ENCODE assay signal across 10 mouse cellular contexts in the genomic region with DNA sequence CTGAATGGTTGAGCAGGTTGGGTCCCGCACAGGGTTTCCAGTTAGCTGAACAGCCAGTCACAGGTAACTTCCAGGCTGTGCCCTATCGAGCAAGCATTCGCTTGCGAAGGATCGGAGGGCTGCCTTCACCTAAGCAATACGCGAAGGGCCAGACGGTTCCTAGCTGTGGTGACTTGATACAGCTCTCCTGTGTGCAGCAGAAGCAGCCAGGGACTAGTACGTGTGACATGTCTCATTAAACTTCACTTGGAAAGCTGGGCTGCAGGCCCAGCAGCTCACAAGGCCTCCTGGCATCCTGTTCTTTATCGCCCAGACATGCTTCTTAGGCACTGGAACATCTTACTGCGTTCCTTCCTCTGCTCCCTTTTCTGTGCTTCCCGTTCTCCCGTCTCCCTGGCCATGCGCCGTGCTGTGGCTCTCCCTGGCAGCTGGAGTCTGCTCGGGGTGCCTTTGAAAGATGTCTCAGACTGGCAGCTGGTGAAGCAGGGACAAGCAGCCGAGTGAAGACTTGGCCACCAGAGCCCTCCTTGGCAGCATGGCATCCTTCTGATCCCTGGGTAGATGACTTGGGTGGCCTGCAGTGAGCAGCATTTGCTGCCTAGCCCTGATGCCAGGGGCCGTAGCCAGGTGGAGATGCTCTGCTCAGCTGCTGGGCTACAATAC. TPM values are rescaled to one million over a fixed set of nuclear protein-coding genes. Genes with fewer than 3 reads are reported as not detected.
A peak's percentile ranks its signal among the peaks of the same experiment; 100 is the strongest.
DNase-seq lines count a peak whose midpoint lies in the region; ATAC-seq and TF ChIP-seq lines count a peak whose summit lies in the region.
"Had no signal": no experiment of that assay in that cellular context is flagged by ENCODE, and none has a peak within 500 bp of the region (broad histone marks: within the 10 kb centered on the region; RNA-seq: fewer than 3 reads in every experiment).

No protein-coding gene starts in this region.

- H3K4me1 ChIP-seq in heart, embryonic 10.5 days: peaks cover 70% of the 10 kb centered on the region
- H3K4me1 ChIP-seq in midbrain, embryonic 10.5 days: peaks cover 54% of the 10 kb centered on the region
- peaks cover 20% of the 10 kb centered on the region for H3K4me1 ChIP-seq in midbrain, embryonic 11.5 days (ENCODE audit: control insufficient read depth, insufficient read depth, low read length)
- H3K4me1 ChIP-seq in hindbrain, embryonic 12.5 days: peaks cover 27% of the 10 kb centered on the region
- H3K4me1 ChIP-seq in small intestine, adult 2 months (ENCODE audit: control insufficient read depth, insufficient read depth, insufficient read length, low read length): peaks cover 8% of the 10 kb centered on the region

- WGBS in heart, embryonic 10.5 days: 74% methylated on average over 18 of the region's 18 CpGs
- 88% methylated on average over 18 of the region's 18 CpGs for WGBS in midbrain, embryonic 10.5 days
- 89% methylated on average over 18 of the region's 18 CpGs for WGBS in midbrain, embryonic 11.5 days
- 81% methylated on average over 18 of the region's 18 CpGs for WGBS in hindbrain, embryonic 12.5 days
- 68% methylated on average over 18 of the region's 18 CpGs for WGBS in small intestine, adult 2 months

- intact Hi-C loops in heart, postnatal 10 days (cut with DNase I): no loop called here
- intact Hi-C loops in gastrocnemius, postnatal 36 days (cut with DNase I): no loop called here
- intact Hi-C loops in heart, postnatal 14 days (cut with DNase I): no loop called here

- no peak for ATAC-seq in midbrain, embryonic 11.5 days (ENCODE audit: low FRiP score)
- no peak for ATAC-seq in hindbrain, embryonic 12.5 days (ENCODE audit: low FRiP score)

- H3K9ac ChIP-seq in midbrain, embryonic 11.5 days (ENCODE audit: low read length): no peak overlapping the region
- H3K9ac ChIP-seq in hindbrain, embryonic 12.5 days: no peak overlapping the region

- no peak for DNase-seq in heart, embryonic 10.5 days (ENCODE audit: low spot score)
- no peak for DNase-seq in heart, postnatal 10 days
- DNase-seq in midbrain, embryonic 10.5 days (ENCODE audit: low spot score): no peak
- DNase-seq in midbrain, embryonic 11.5 days (ENCODE audit: low spot score, missing footprints): no peak
- DNase-seq in gastrocnemius, postnatal 36 days: no peak
- no peak for DNase-seq in heart, postnatal 14 days

- peaks cover 2% of the 10 kb centered on the region; the same call in 1 of the 2 replicates for H3K36me3 ChIP-seq in heart, embryonic 10.5 days
- H3K36me3 ChIP-seq in midbrain, embryonic 10.5 days: peaks cover 79% of the 10 kb centered on the region
- no peaks in the 10 kb centered on the region for H3K36me3 ChIP-seq in midbrain, embryonic 11.5 days (ENCODE audit: control insufficient read depth, insufficient read depth, low read length)
- peaks cover 8% of the 10 kb centered on the region; the same call in 1 of the 2 replicates for H3K36me3 ChIP-seq in hindbrain, embryonic 12.5 days
- no peaks in the 10 kb centered on the region for H3K36me3 ChIP-seq in small intestine, adult 2 months (ENCODE audit: control insufficient read depth, insufficient read depth, low read length)

- H3K27me3 ChIP-seq in heart, embryonic 10.5 days (ENCODE audit: insufficient read depth, poor library complexity, severe bottlenecking): peaks cover 24% of the 10 kb centered on the region; the same call in 1 of the 2 replicates
- no peaks in the 10 kb centered on the region for H3K27me3 ChIP-seq in midbrain, embryonic 10.5 days (ENCODE audit: low read depth, poor library complexity, severe bottlenecking)
- no peaks in the 10 kb centered on the region for H3K27me3 ChIP-seq in midbrain, embryonic 11.5 days (ENCODE audit: control insufficient read depth, insufficient read depth, low read length)
- no peaks in the 10 kb centered on the region for H3K27me3 ChIP-seq in hindbrain, embryonic 12.5 days
- H3K27me3 ChIP-seq in small intestine, adult 2 months (ENCODE audit: control insufficient read depth, insufficient read depth, low read length): no peaks in the 10 kb centered on the region

- TF ChIP-seq POLR2A in small intestine, adult 2 months (IDR thresholded peaks at IDR 0.05; ENCODE audit: low read depth, low read length): no peak

- H3K4me2 ChIP-seq in midbrain, embryonic 11.5 days: no peak overlapping the region
- H3K4me2 ChIP-seq in hindbrain, embryonic 12.5 days (replicated peaks): no peak overlapping the region

- no peak for TF ChIP-seq CTCF in small intestine, adult 2 months (IDR thresholded peaks at IDR 0.05; ENCODE audit: extremely low read depth, insufficient read length, insufficient replicate concordance, low read depth, low read length)

- H3K4me3 ChIP-seq in heart, embryonic 10.5 days: no peak overlapping the region
- H3K4me3 ChIP-seq in midbrain, embryonic 10.5 days: no peak overlapping the region
- no peak overlapping the region for H3K4me3 ChIP-seq in midbrain, embryonic 11.5 days (ENCODE audit: low read depth, low read length)
- no peak overlapping the region for H3K4me3 ChIP-seq in hindbrain, embryonic 12.5 days
- no peak overlapping the region for H3K4me3 ChIP-seq in small intestine, adult 2 months (ENCODE audit: low read depth, low read length)

- H3K9me3 ChIP-seq in heart, embryonic 10.5 days: no peaks in the 10 kb centered on the region
- no peaks in the 10 kb centered on the region for H3K9me3 ChIP-seq in midbrain, embryonic 10.5 days (replicated peaks)
- no peaks in the 10 kb centered on the region for H3K9me3 ChIP-seq in midbrain, embryonic 11.5 days (ENCODE audit: control insufficient read depth, low read length)
- H3K9me3 ChIP-seq in hindbrain, embryonic 12.5 days (replicated peaks): no peaks in the 10 kb centered on the region

- H3K27ac ChIP-seq in heart, embryonic 10.5 days: peak overlapping the region; percentile 39
- peak overlapping the region; percentile 56 for H3K27ac ChIP-seq in midbrain, embryonic 10.5 days (replicated peaks)
- no peak overlapping the region for H3K27ac ChIP-seq in midbrain, embryonic 11.5 days (ENCODE audit: low read depth, low read length)
- 0 out of 2 replicates have a peak overlapping the region, but pooled peaks have one; percentile 4 for H3K27ac ChIP-seq in hindbrain, embryonic 12.5 days
- H3K27ac ChIP-seq in small intestine, adult 2 months (ENCODE audit: insufficient read depth, low read depth, low read length): peak overlapping the region; percentile 49; the same call in 1 of the 2 replicates
- H3K27ac ChIP-seq: macrophage had no signal

RNA-seq across cellular contexts. Expression of gene Snx20, which starts 56.1 kb away (rescaled TPM):
- polyA plus RNA-seq in heart, embryonic 10.5 days (2016; fragmentation: Nextera tagmentation; extraction: Ambion mirVana): 0.59 and 1.3 TPM in 2 replicates
- 1 to 10 TPM; 1.5 to 2.0 TPM for total RNA-seq in heart, postnatal 10 days (2021)
- polyA plus RNA-seq in midbrain, embryonic 10.5 days (2016; fragmentation: Nextera tagmentation; extraction: Ambion mirVana): 1.2 and 1.3 TPM in 2 replicates
- 0.74 and 1.4 TPM in 2 replicates for polyA plus RNA-seq in midbrain, embryonic 11.5 days (2014; fragmentation: Nextera tagmentation; extraction: Ambion mirVana)
- polyA plus RNA-seq in hindbrain, embryonic 12.5 days (2016; fragmentation: Nextera tagmentation; extraction: Ambion mirVana): 1.5 and 1.7 TPM in 2 replicates
- 67.6 and 210 TPM in 2 replicates for polyA plus RNA-seq in small intestine, adult 2 months (2012; rRNA removed)
- total RNA-seq in gastrocnemius, postnatal 36 days (2021): under 1 TPM; 0.37 to 0.43 TPM
- 1 to 10 TPM in 1 of 2 experiments, under 1 TPM in 1; 0.98 to 1.5 TPM for total RNA-seq in heart, postnatal 14 days (2021)

RNA-seq across cellular contexts. Expression of gene Nkd1, which starts 58.6 kb away (rescaled TPM):
- 21.9 and 38.0 TPM in 2 replicates for polyA plus RNA-seq in heart, embryonic 10.5 days (2016; fragmentation: Nextera tagmentation; extraction: Ambion mirVana)
- total RNA-seq in heart, postnatal 10 days (2021): 1 to 10 TPM; 5.1 to 5.4 TPM
- 72.3 and 80.1 TPM in 2 replicates for polyA plus RNA-seq in midbrain, embryonic 10.5 days (2016; fragmentation: Nextera tagmentation; extraction: Ambion mirVana)
- 50.5 and 61.1 TPM in 2 replicates for polyA plus RNA-seq in midbrain, embryonic 11.5 days (2014; fragmentation: Nextera tagmentation; extraction: Ambion mirVana)
- polyA plus RNA-seq in hindbrain, embryonic 12.5 days (2016; fragmentation: Nextera tagmentation; extraction: Ambion mirVana): 106 and 111 TPM in 2 replicates
- 13.1 and 18.3 TPM in 2 replicates for polyA plus RNA-seq in small intestine, adult 2 months (2012; rRNA removed)
- 1 to 10 TPM; 1.7 to 1.8 TPM for total RNA-seq in gastrocnemius, postnatal 36 days (2021)
- 1 to 10 TPM; 3.0 to 3.3 TPM for total RNA-seq in heart, postnatal 14 days (2021)
- total RNA-seq: common myeloid progenitor, adult 5-6 weeks had no signal
- polyA plus RNA-seq: macrophage had no signal

Comparison
In these comparisons a context has a peak if more than half of its experiments do, and no peak if none do; other contexts are left out.
1. RNA of gene Snx20, which starts 56.1 kb away (polyA plus RNA-seq): 67.6 to 210 TPM in small intestine, adult 2 months; 1.5 to 1.7 TPM in hindbrain, embryonic 12.5 days, 0.59 to 1.3 TPM in heart, embryonic 10.5 days, 1.2 to 1.3 TPM in midbrain, embryonic 10.5 days and 0.74 to 1.4 TPM in midbrain, embryonic 11.5 days; every median in the first group is over 10 times any median in the second.